Mouse (Mus musculus): ENCODE results near the gene Sun1. TPM values are rescaled to one million over a fixed set of nuclear protein-coding genes. Genes with fewer than 3 reads are reported as not detected.

The Sun1 gene
- polyA plus RNA-seq, 1 experiment from 2014 or later = 20.0 TPM

DNA sequence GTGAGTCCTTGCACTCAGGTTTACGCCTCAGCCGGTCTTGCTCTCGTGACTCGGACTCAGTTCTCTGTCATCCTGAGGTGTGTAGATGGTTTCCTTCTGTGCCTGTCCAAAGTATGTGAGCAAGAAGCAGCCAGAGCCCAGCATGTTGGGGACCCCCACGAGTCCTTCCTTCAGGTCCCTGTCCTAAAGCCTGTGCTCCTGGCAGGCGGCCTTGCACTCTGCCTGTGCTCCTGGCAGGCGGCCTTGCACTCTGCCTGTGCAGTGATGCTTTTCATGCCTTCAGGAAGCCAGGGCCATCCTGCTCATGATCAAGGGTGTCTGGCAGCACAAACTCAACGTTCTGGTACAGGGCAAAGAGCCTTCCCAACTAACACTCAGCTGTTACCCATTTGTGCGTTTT lies 16.8 kb upstream of the Sun1 start:
- Histone ChIP-seq H3K36me3 (replicated peaks) (peaks cover 45% of the 10 kb centered on the region), H3K27me3 (no peaks in the 10 kb centered on the region)
- ATAC-seq (ENCODE audit: insufficient read depth) = no peak

GRCm38 (mm10) chr5:139184897-139185296 lies 15.5 kb upstream of the Sun1 start:
- no peaks in the 10 kb centered on the region for H3K9me3 ChIP-seq (replicated peaks)
- H3K36me3 ChIP-seq (replicated peaks) = peaks cover 45% of the 10 kb centered on the region
- ATAC-seq (ENCODE audit: insufficient read depth) = no peak
- H3K4me1 ChIP-seq (replicated peaks) = no peaks in the 10 kb centered on the region
- H3K9ac ChIP-seq = no peak overlapping the region
- H3K4me2 ChIP-seq = no peak overlapping the region
- no peaks in the 10 kb centered on the region for H3K27me3 ChIP-seq
- WGBS (ENCODE audit: insufficient replicate concordance) = 55% methylated on average over 4 of the region's 4 CpGs
- H3K4me3 ChIP-seq (replicated peaks) = no peak overlapping the region
- H3K27ac ChIP-seq (replicated peaks) = no peak overlapping the region

More for the DNA sequence above, 16.8 kb upstream of the Sun1 start:
- Histone ChIP-seq H3K9ac (no peak overlapping the region), H3K4me3 (replicated peaks) (no peak overlapping the region), H3K27ac (replicated peaks) (no peak overlapping the region), H3K4me1 (replicated peaks) (no peaks in the 10 kb centered on the region; the same call in 1 of the 2 replicates), H3K9me3 (replicated peaks) (no peaks in the 10 kb centered on the region), H3K4me2 (no peak overlapping the region)
- WGBS (ENCODE audit: insufficient replicate concordance) = 82% methylated on average over 9 of the region's 9 CpGs

- no peaks in the 10 kb centered on the region for H3K27me3 ChIP-seq
- peaks cover 2% of the 10 kb centered on the region for H3K4me1 ChIP-seq (replicated peaks)
- no peak for ATAC-seq (ENCODE audit: insufficient read depth)
- peaks cover 15% of the 10 kb centered on the region; the same call in 1 of the 2 replicates for H3K36me3 ChIP-seq (replicated peaks)
- no peak overlapping the region for H3K27ac ChIP-seq (replicated peaks)
- no peak overlapping the region for H3K4me3 ChIP-seq (replicated peaks)
- no peaks in the 10 kb centered on the region for H3K9me3 ChIP-seq (replicated peaks)
- H3K4me2 ChIP-seq = no peak overlapping the region
- H3K9ac ChIP-seq = no peak overlapping the region
- WGBS (ENCODE audit: insufficient replicate concordance) = 83% methylated on average over 5 of the region's 5 CpGs
Measured at GRCm38 (mm10) chr5:139189726-139190125, 10.7 kb upstream of the Sun1 start.

- WGBS (ENCODE audit: insufficient replicate concordance) = 63% methylated on average over 5 of the region's 5 CpGs
- no peak for ATAC-seq (ENCODE audit: insufficient read depth)
- Histone ChIP-seq H3K4me1 (replicated peaks) (peaks cover 14% of the 10 kb centered on the region), H3K27me3 (no peaks in the 10 kb centered on the region), H3K4me3 (replicated peaks) (no peak overlapping the region), H3K9ac (no peak overlapping the region), H3K9me3 (replicated peaks) (no peaks in the 10 kb centered on the region), H3K27ac (replicated peaks) (no peak overlapping the region), H3K4me2 (no peak overlapping the region), H3K36me3 (replicated peaks) (peaks cover 5% of the 10 kb centered on the region; the same call in 1 of the 2 replicates)
Measured at GRCm38 (mm10) chr5:139190958-139191357, 9.5 kb upstream of the Sun1 start.

DNA sequence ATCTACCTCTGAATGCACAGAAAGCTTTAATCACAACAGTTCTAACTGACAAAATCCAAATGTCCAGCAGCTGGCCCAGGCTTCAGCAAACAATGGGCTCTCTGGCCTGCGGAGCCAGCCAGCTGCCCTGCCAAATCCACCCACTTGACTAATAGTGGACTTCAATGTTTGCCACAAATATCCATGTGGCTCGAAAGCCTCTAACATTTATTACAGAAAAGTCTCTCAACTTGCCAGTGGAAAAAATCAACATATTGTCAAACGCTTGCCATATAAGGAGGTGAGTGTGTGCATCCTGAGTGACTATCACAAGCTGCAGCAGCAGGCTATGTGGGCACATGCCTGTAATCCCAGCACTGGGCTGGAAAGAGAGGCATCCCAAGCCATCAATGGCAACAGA lies 1.7 kb upstream of the Sun1 start:
- peaks cover 4% of the 10 kb centered on the region; the same call in 1 of the 2 replicates for H3K36me3 ChIP-seq (replicated peaks)
- peak overlapping the region; percentile 98; the same call in 1 of the 2 replicates for H3K4me2 ChIP-seq
- ATAC-seq (ENCODE audit: insufficient read depth) = no peak
- 0 out of 2 replicates have a peak overlapping the region, but pooled peaks have one; percentile 73 for H3K9ac ChIP-seq
- no peak overlapping the region for H3K4me3 ChIP-seq (replicated peaks)
- no peaks in the 10 kb centered on the region for H3K9me3 ChIP-seq (replicated peaks)
- H3K27me3 ChIP-seq = no peaks in the 10 kb centered on the region
- 73% methylated on average over 3 of the region's 3 CpGs for WGBS (ENCODE audit: insufficient replicate concordance)
- peak overlapping the region; percentile 98 for H3K27ac ChIP-seq (replicated peaks)
- H3K4me1 ChIP-seq (replicated peaks) = peaks cover 81% of the 10 kb centered on the region

GRCm38 (mm10) chr5:139199636-139199994 lies 822 bp upstream of the Sun1 start:
- Histone ChIP-seq H3K9ac (peak overlapping the region; percentile 73), H3K4me2 (peak overlapping the region; percentile 98), H3K36me3 (replicated peaks) (peaks cover 4% of the 10 kb centered on the region; the same call in 1 of the 2 replicates), H3K27me3 (no peaks in the 10 kb centered on the region), H3K27ac (replicated peaks) (peak overlapping the region; percentile 98), H3K4me1 (replicated peaks) (peaks cover 89% of the 10 kb centered on the region), H3K4me3 (replicated peaks) (peak overlapping the region; percentile 99), H3K9me3 (replicated peaks) (no peaks in the 10 kb centered on the region)
- WGBS (ENCODE audit: insufficient replicate concordance) = 16% methylated on average over 2 of the region's 2 CpGs
- no peak for ATAC-seq (ENCODE audit: insufficient read depth)

GRCm38 (mm10) chr5:139200770-139201569 lies 533 bp downstream of the Sun1 start:
- no peaks in the 10 kb centered on the region for H3K9me3 ChIP-seq (replicated peaks)
- no peaks in the 10 kb centered on the region for H3K27me3 ChIP-seq
- H3K27ac ChIP-seq (replicated peaks) = peak overlapping the region; percentile 98
- H3K4me1 ChIP-seq (replicated peaks) = peaks cover 89% of the 10 kb centered on the region
- ATAC-seq (ENCODE audit: insufficient read depth) = peak; percentile 20
- H3K36me3 ChIP-seq (replicated peaks) = peaks cover 4% of the 10 kb centered on the region; the same call in 1 of the 2 replicates
- peak overlapping the region; percentile 97 for H3K9ac ChIP-seq
- peak overlapping the region; percentile 98 for H3K4me2 ChIP-seq
- WGBS (ENCODE audit: insufficient replicate concordance) = 2% methylated on average over 57 of the region's 57 CpGs
- H3K4me3 ChIP-seq (replicated peaks) = peak overlapping the region; percentile 99

DNA sequence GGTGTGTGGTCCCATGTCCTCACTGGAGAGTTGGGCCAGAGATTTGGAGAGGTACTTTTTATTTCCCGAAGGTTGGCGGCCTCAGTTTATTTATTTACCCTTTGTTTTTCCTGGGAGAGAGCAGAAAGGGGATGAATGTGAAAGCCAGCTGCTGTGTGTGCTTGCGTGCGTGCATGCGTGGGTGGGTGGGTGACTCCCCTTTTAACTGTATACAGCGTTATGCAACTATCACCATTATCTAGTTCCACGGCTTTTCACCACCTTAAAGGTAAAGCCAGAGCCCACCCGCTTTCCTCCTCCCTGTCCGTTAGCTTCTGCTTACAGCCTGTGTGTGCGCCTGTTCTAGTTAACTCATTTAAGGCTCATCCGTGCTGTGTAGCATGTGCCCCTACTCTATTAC lies 1.7 kb downstream of the Sun1 start:
- Histone ChIP-seq H3K4me2 (peak overlapping the region; percentile 98), H3K27ac (replicated peaks) (peak overlapping the region; percentile 98), H3K9me3 (replicated peaks) (no peaks in the 10 kb centered on the region), H3K9ac (peak overlapping the region; percentile 97), H3K36me3 (replicated peaks) (peaks cover 4% of the 10 kb centered on the region; the same call in 1 of the 2 replicates), H3K4me3 (replicated peaks) (peak overlapping the region; percentile 99), H3K27me3 (no peaks in the 10 kb centered on the region), H3K4me1 (replicated peaks) (peaks cover 89% of the 10 kb centered on the region)
- WGBS (ENCODE audit: insufficient replicate concordance) = 51% methylated on average over 11 of the region's 11 CpGs
- no peak for ATAC-seq (ENCODE audit: insufficient read depth)

DNA sequence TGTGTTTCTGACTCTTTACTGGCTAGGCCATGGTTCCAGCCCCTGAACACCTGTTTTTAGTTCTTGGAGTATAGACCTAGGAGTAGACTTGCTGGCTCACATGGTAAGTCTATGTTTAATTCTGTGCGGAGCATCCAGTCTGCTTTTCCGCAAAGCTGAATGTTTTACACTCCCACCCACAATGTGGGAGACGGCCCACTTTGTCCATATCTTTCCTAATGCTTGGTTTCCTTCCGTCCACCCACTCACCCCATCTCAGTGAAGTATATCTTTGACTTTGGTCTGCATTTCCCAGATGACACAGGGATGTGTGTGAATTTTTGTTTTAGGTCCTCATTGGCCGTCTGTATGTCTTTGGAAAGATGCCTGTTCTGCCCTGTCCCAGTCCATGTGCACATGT lies 2.9 kb downstream of the Sun1 start:
- Histone ChIP-seq H3K27me3 (no peaks in the 10 kb centered on the region), H3K27ac (replicated peaks) (no peak overlapping the region), H3K36me3 (replicated peaks) (peaks cover 4% of the 10 kb centered on the region; the same call in 1 of the 2 replicates), H3K4me3 (replicated peaks) (no peak overlapping the region), H3K4me1 (replicated peaks) (peaks cover 86% of the 10 kb centered on the region), H3K9ac (peak overlapping the region; percentile 19; the same call in 1 of the 2 replicates), H3K9me3 (replicated peaks) (no peaks in the 10 kb centered on the region), H3K4me2 (no peak overlapping the region)
- 77% methylated on average over 5 of the region's 5 CpGs for WGBS (ENCODE audit: insufficient replicate concordance)
- no peak for ATAC-seq (ENCODE audit: insufficient read depth)

GRCm38 (mm10) chr5:139206081-139206480 lies 5.6 kb downstream of the Sun1 start:
- Histone ChIP-seq H3K9me3 (replicated peaks) (no peaks in the 10 kb centered on the region), H3K9ac (no peak overlapping the region), H3K36me3 (replicated peaks) (peaks cover 25% of the 10 kb centered on the region), H3K27ac (replicated peaks) (no peak overlapping the region), H3K27me3 (no peaks in the 10 kb centered on the region), H3K4me3 (replicated peaks) (no peak overlapping the region), H3K4me2 (no peak overlapping the region), H3K4me1 (replicated peaks) (peaks cover 73% of the 10 kb centered on the region)
- WGBS (ENCODE audit: insufficient replicate concordance) = 70% methylated on average over 4 of the region's 4 CpGs
- no peak for ATAC-seq (ENCODE audit: insufficient read depth)

DNA sequence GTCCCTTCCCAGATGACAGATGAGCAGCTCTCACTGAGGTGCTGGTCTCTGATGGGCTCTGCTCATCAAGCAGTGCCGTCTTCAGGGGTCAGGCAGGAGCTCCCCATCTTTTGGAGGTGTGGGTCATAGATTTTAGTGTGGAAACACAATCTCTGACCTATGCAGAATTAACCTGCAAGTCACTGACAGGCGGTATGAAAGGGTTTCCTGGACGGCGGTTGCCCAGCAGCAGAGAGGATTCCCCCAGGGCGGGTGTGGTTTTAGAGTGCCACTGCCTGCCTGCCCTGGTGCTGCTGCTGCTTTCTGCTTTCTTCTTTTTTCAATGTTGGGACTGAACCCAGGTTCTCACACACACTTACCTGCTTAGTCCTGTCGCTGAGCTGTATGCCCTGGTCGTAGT lies 6.1 kb downstream of the Sun1 start:
- Histone ChIP-seq H3K27me3 (no peaks in the 10 kb centered on the region), H3K4me1 (replicated peaks) (peaks cover 69% of the 10 kb centered on the region), H3K36me3 (replicated peaks) (peaks cover 26% of the 10 kb centered on the region), H3K4me2 (no peak overlapping the region), H3K27ac (replicated peaks) (no peak overlapping the region), H3K9ac (no peak overlapping the region), H3K4me3 (replicated peaks) (no peak overlapping the region), H3K9me3 (replicated peaks) (no peaks in the 10 kb centered on the region)
- 41% methylated on average over 7 of the region's 7 CpGs for WGBS (ENCODE audit: insufficient replicate concordance)
- no peak for ATAC-seq (ENCODE audit: insufficient read depth)
